Mouse (Mus musculus): Measurements from ENCODE around the gene Gm49325.
A peak's percentile ranks its signal among the peaks of the same experiment; 100 is the strongest.

Gene Gm49325

DNA sequence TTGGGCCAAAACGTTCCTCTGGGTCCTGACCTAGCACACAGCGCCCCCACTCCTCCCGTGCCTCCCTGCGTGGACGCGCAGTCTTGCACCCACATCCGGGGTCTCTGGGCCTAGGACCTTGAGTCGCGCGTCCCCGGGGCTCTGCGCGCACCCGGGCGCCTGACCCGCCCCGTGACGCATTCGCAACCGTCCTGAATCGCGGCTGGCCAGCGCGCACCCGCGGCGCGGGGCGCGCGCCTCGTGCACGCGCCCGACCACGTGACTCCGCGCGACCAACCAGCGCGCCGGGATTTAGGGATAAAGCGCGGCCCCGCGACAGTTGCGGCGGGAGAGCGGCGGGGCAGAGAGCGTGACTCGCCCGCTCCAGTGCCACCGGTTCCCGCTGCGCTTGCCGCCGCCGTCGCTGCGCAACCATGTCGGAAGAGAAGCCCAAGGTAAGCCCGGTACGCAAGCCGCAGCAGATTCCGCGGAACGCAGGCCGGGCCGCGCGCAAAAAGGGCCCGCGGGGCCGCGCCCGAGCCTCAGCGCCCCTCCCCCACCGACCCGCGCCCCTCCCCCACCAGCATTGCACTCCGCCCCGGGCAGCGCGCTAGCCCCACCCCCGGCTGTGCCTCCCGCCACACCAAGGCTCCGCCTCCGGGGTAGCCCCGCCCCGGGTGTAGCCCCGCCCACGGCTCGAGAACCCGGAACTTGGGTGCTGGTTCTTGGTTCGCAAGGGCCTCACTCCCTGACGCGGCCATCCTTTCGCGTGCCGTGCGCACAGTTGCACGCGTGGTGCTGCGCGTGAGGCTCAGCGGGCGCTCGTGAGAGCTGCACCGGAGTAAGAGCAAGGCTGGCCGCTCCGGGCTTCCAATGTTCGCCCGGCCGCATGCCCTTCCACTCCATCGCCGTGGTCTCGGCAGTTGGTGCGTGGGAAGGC is at the start of gene Gm49325, which contains the start of gene Sumo3:
Gm49325 (plus strand) TSS at position 290 of the 919 bp plus-strand sequence.
Sumo3 (plus strand) TSS at position 190 of the 919 bp plus-strand sequence.
- DNase-seq: peak; percentile 93

DNA sequence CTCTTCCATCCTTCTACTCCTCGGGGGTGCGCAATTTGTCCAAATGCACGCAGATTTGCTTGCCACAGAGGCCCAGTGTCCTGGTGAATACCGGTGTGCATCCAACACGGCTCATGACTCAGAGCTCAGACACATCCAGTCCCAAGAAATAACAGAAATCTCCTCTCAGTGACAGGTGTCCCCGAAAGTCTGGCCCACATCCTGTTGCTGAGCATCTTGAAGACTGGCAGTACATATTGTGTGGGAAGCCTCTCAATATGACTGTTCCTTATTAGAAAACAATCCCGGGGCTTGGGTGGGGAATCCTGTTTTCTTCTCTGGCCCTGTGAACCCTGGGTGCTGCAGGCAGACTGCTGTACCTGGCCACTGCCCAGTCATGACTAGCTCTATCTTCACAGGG is 49.4 kb upstream of the Gm49325 start:
- no peak for DNase-seq

DNA sequence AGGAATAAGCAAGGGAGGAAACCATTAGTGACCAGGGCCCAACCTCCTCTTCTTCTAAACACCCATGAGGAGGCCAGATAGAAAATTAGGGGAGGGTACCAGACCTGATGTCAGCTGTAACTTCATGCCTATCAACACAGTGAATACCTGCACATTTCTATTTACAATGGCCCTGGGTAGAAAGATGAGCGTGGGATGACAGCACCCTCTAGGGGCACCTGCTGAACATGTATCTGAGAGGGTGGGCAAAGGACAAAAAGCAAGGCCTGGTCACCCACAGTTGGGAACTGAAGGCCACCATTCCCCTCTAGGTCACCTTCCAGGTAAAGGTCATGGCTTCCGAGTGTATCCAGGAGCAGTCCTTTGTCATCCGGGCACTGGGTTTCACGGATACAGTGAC is 48.4 kb upstream of the Gm49325 start:
- DNase-seq: no peak

DNA sequence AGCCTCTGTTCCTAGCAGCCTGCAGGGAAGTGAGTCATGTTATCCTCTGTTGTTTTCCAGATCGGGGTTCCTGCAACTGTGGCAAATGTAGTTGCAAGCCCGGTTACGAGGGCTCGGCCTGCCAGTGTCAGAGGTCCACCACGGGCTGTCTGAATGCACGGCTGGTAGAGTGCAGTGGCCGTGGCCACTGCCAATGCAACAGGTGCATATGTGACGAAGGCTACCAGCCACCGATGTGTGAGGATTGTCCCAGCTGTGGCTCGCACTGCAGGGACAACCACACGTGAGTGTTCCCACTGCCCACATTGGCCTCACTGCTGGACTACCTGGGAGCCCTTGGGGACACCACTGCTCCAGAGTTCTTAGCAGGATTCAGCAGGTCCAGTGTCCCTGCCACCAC is 45.9 kb upstream of the Gm49325 start:
- DNase-seq: no peak

DNA sequence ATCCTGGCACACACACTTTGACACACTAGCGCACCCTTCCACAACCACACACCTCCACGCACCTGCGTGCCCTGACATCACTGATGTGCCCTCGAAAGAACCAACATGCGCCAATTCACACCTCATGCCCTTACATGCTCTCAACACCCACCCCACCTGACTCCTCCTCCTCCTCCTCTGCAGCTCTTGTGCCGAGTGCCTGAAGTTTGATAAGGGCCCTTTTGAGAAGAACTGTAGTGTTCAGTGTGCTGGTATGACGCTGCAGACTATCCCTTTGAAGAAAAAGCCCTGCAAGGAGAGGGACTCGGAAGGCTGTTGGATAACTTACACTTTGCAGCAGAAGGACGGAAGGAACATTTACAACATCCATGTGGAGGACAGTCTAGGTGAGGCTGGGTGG is 45.2 kb upstream of the Gm49325 start:
- DNase-seq: no peak

DNA sequence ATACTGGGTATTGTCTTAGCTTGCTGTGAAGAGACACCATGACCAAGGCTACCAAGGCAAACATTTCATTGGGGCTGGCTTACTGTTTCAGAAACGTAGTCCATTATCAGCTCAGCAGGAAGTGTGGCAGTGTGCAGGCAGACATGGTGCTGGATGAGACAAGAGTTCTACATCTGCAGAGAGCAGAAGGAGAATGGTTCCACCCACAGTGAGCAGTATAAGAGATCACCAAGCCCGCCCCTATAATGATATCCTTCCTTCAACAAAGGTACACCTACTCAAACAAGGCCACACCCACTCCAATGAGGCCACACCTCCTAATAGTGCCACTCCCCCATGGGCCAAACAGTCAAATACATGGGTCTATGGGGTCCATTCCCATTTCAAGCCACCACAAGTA is 44.5 kb upstream of the Gm49325 start:
- DNase-seq: no peak

DNA sequence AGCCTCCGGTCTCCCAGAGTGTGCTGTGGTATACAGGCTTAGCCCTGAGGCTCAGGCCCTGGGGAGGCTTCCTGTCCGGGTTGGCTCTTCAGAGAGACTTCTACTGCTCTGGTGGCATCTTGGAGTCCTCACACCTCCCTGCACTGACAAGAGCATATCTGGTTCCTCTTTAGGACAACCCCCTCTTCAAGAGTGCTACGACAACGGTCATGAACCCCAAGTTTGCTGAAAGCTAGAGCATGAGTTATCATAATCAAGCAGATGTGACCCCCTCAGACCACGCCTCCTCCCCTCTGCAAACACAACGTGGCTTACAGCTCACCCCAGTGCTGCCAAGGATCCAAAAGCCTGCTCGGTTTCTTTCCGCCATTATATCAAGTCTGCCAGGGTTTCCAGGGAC is 41.0 kb upstream of the Gm49325 start:
- no peak for DNase-seq

DNA sequence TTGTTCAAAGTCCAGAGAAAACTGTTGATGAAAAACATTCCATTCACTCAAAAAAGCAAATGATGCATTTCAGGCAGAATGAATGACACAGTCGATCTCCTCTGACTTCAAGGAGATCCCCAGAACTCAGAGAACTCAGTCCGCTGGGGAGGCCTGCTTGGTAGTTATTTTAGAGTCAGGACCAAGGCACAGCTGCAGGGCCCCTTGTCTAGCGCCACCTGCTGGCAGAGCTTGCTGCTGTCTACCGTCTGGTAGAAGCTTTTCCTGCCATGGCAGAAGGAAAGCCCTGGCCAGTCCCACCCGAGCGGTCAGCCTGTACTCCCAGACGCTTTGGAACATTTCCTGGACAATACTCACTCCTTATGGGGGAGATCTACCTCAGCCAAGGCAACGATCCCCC is 39.3 kb upstream of the Gm49325 start:
- DNase-seq: peak; percentile 81

DNA sequence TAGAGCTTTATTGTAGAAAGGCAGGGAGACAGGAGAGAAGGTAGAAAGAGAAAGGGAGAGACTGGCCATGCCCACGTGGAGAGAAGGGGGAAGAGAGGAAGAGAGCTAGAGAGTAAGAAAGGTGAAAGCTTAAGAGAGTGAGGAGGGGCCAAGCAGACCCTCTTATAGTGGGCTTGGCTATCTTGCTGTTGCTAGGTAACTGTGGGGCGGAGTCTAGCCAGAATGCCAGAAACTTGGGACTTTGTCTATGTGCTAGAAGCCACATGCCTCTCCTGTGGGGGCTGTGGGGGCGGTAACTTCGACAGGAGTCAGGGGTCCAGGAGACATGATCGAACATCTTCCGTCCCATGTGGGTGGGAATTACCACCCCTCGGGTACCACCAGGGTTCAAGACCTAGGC is 36.5 kb upstream of the Gm49325 start:
- no peak for DNase-seq

DNA sequence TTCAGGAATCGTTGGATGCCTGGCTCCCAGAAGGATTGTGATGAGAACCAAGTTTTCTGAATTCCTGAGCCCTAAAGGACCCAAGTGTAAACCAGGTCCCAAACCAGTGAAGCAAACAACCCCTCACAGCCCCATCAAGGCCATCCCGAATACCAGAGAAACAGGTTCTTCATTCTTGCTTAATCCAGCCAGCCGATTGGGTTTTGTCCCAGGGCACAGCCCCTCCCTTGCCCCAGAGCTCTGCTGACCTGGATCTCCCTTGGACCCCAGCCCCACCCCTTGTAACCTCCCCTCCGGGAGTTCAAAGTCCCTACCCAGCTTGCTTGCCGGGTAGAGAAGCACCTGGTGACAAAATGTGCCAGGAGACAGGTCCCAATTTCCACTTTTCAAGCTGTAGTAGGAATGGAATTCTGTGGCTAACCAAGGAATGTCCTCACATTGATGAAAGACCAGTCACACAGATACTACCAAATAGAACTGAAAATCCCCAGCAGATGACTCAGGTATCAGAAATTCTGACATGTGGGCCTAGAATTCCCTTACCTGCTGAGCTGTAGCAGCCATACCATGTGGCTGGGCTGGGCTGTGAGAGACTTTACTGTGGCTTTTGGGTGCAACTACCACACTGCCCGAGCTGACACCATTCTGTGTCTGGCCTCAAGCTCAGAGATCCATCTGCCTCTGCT is 35.9 kb upstream of the Gm49325 start:
- DNase-seq: no peak

DNA sequence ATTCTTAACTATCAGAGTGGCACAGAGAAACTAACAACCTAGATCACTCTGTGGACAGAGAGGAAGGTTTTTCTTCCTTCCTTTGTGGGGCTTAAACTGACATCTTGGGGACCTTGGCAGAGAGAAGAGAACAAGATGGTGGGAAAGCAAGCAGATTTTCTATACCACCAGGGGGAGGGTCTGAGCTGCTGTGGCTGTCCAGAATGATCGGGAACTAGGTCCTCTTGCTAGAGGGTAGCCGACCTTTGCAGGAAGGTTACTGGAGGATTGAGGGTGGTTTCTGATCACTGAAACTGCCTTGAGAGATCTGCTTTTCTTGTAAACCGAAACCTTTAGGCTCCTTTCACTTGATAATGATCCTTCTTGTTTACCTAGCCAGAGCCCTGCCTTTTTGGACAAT is 33.8 kb upstream of the Gm49325 start:
- DNase-seq: no peak

DNA sequence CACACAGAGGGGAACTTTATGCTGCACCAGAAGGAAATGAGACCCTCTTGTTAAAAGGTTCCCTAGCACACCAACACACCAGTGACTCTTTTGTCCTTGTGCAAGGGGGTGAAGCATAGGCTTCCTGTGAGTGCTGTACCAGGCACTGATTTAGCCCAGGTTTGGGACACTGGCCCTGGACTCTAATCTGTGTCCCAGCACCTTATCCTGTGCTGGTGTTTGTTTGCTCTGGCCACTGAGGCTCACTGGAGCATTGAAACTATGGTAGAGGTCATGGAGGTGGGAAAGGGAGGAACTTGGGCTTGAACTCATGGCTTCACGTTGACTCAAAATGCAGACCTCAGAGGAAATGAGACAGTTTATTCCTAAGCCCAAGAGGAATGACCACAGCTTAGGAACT is 32.8 kb upstream of the Gm49325 start:
- DNase-seq: no peak

DNA sequence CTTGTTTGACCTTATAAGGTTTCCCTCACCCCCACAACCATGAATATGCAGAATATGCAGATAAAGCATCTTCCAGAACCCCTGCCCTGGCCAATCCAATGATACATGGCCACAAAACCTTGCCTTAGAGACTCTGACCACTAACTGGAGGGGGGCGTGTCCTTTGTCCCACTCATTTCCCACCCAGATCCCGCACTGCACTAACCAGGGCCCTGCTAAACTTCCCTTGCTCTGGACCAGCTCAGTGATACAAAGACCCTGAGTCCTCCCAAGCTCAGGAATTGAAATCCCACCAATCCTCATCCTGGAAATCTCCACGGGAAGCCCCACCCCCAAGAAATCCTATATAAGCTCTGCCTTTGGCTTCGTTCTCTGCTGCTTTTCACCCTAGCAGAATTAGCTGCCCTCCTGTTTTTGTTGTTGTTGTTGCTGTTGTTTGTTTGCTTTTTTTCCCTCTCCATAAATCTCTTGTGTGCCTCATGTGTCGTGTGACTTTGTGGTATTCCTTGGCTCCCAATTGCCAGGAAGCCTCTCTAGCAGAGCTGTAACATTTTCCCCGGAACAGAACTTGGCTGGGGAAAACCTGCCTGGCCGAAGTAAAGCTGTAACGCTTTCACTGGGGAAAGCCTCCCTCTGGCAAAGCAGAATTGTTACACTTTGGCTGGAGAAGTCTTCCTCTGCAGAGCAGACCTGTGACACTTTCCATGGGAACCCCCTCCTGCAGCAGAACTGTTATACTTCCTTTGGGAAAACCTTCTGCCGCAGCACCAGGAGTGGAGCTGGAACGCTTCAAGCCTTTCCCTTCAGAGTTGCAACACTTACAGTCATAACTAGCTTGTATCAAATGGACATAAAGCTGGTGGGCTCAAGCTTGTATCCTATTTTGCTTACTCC is 25.7 kb upstream of the Gm49325 start:
- no peak for DNase-seq

DNA sequence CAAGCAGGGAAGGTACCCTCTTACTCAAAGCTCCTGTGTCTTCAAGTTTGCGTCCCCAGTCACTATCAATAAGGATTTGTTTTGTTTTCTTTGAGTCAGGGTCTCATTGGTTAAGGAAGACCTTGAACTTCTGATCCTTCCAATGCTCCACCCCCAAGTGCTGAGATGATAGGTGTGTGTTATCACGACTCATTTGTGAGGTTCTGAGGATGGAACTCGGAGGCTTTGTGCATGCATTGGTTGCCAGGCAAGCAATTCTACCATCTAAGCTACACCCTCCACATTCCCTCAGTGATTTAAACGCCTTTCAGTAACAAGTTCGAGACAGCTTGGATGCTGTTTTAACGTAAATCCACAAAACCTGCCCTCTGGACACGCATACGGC is 25.0 kb upstream of the Gm49325 start:
- no peak for DNase-seq

DNA sequence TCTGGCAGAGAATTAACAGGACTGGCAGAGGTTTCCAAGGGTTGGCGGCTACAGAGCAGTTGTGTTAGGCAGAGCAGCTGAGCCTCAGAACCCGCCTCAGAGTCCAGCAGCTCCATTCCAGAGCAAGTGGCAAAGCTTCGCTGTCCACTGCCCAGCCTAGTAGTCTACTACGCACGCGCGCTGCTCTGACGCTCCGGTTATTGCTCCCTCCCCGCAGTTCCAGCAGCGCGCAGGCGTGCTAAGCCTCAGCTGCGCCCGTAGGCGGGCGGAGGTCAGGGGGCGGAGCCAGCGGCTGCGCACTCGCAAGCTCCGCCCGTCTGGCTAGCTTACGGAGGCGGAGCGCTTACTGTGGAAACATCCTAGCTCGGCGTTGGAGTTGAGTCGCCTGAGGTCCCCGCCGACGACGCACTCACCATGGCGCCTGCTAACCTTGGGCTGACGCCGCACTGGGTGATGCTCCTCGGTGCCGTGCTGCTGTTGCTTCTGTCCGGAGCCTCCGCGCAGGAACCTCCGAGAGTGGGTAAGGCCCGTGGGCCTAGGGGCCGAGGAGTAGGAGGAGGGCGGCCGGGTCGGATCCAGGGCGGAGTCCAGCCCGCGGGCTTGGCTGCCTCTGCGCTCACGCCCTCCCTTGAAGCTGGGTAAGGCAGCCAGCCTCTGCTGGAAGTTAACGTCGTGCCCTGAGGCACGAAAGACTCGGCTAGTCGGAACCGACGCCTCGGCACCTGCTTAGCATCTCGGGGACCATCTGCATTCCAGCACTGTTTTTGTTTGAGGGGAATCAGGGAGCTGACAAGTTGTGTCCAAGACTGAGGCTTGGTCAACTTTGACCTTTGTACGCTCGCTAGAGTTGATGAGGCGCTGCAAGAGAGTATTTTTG is 24.4 kb upstream of the Gm49325 start, which contains the start of gene Pttg1ip:
Pttg1ip (plus strand) TSS at position 313 of the 877 bp plus-strand sequence.
- DNase-seq: peak; percentile 100

DNA sequence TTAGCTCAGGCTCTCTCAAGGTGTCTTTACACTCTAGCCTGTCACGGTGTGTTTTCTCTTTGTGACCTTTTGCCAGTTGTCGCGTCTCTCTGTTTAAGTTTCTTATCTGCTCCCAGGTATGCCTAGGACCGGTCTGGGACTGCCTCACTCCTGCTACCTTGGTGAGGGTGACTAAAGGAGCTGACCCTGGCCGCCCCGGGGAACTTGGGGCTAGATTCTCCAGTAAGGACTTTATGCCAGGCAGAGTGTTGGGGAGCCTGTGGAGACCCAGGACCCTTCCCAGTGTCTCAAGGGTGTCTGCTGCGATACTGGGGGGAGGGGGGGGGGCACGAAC is 23.7 kb upstream of the Gm49325 start:
- DNase-seq: no peak

DNA sequence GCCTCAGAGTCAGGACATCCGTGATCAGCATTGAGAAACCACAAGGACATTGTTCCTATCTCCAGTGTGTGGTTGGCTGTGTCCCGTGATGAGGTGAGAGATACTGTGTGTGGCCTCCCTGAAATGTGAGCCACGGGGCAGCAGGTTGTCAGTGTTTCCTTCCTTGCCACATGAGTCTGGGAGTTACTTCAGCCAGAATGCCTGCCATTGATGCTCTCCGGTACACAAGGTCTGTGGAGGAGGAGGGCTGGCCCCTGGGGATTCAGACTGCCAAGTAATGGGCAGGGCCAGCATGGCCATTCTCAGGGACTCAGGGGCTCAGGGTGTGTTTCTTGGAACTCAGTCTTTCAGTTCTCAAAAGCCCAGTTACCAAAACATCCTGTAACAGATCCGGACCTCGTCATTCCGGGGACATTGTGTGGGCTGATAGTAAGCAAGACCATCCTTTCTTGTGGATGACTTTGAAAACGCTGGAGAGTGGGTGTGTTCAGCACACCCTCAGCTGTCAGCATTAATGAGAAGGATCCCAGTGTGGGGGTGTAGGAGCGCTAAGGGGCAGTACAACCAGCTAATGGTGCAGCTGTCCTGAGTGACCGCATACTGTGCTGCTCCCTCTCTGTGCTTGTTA is 22.1 kb upstream of the Gm49325 start:
- no peak for DNase-seq

DNA sequence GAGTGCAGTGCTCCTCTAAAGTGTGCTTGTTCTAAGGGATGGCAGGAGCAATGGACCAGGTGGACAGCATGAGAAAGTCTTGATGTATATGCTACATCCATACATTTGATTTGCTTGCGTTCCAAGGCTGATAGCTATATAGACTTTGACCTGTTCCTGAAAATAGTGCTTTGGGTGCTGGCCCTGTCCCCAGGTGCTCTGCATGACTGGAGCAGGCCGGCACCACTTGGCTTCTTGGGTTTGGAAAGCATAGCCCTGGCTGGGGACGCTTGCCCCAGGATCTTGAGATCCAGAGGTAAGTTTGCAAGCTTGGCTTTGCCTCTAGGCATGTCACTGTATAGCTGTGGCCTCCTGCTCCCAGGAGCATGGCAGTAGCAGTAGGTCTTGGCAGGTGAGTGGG is 19.4 kb upstream of the Gm49325 start:
- no peak for DNase-seq

DNA sequence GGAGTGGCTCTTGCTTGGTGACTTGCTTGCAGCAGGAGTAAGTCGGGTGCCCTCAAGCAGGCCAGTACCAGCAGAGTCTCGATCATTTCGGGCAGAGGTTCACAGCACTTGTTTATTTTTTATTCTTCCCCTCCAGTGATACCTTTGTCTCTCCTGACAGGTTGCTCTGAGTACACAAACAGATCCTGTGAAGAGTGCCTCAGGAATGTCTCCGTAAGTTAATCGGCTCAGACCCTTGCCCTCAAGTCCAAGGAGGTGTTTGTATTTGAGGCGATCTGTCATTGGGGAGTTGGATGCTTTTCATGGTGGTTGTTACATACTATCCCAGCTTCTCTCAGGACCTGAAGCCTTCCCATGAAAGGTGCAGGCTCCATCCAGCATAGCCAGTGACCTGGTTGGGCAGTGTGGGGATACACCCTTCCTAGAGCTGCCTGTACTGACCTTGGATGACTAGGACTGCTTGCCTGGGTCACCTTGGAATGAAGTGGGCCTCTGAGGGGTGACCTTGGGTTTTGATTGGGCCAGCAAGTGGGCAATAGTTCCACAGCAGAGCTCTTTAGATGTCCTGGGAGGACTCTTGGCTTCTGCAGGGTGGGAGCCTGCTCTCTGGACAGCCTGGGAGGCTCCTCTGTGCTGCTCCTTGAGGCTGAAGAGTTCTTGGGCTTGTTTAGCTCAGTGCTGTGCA is 18.8 kb upstream of the Gm49325 start:
- DNase-seq: no peak

DNA sequence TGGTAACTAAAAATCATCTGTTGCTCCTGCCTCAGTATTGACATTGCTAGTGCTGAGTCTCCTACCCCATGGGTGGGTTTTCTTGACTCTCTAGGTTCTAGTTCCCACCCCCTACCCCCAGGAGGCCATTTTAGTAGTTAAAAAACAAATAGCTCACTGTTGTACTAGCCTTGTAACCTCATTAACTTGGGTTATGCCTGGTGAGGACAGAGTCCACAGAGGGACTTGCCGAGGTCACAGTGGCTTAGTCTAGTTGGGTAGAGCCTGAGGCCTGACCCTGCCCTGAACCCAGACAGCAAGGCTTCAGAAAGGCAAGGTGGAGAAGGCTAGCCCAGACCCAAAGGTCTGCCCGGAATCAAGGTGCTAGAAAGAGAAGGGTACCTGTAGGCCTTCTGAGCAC is 18.0 kb upstream of the Gm49325 start:
- DNase-seq: no peak

DNA sequence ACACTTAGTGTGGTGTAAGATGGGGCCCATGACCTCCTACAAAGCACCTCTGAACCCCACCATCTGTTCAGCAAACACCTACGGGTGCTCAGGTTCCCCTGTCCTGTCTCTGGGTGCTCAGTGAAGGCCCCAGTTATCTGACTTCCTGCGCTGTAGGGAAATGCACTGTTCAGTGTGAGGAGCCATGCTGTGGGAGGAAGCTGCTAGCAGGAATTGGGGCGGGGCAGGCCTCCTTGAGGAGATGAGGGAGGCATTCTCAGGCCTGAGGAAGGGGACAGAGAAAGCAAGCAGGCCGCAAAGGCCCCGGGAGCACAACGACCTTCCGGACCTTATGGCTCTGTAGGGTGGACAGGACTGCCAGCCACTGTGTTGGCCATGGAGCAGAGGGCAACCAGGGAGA is 16.9 kb upstream of the Gm49325 start:
- DNase-seq: no peak

All from embryo, embryonic 11 days (tissue).